In the genomic region with DNA sequence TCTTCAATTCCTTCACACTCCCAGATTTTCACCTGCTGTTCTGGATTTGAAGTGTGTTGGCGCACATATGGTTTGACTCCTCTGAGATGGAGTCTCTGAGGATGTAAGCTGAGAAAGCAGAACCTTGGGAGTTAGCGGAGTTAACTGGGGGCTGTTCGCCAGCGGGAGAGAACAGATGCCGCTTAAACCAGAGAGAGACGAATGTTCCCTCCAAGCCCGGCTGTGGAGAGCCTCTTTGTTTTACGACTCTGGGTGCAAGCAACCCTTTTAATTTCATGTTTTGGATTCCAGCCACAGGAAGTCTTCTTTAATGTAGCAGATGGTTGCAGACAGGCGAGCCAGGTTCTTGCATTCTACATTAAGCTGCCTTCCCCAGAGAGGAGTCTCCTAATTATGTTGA, we compare ENCODE assay signal across 8 mouse cellular contexts. TPM values are rescaled to one million over a fixed set of nuclear protein-coding genes. Genes with fewer than 3 reads are reported as not detected.
DNase-seq lines count a peak whose midpoint lies in the region; ATAC-seq and TF ChIP-seq lines count a peak whose summit lies in the region.

No protein-coding gene starts in this region.

- H3K9ac ChIP-seq in stomach, postnatal 0 days (ENCODE audit: low read length): no peak overlapping the region

- TF ChIP-seq CTCF in gastrocnemius, adult 2 months (IDR thresholded peaks at IDR 0.05): no peak
- TF ChIP-seq CTCF in stomach, postnatal 0 days (IDR thresholded peaks at IDR 0.05; ENCODE audit: low read depth): no peak

- no peak for ATAC-seq in stomach, postnatal 0 days (ENCODE audit: low FRiP score, low TSS enrichment)

- H3K9me3 ChIP-seq in forebrain, embryonic 10.5 days: no peaks in the 10 kb centered on the region
- H3K9me3 ChIP-seq in midbrain, embryonic 10.5 days (replicated peaks): no peaks in the 10 kb centered on the region
- no peaks in the 10 kb centered on the region for H3K9me3 ChIP-seq in stomach, postnatal 0 days (ENCODE audit: control insufficient read depth, low read length)

- peaks cover 39% of the 10 kb centered on the region for H3K4me1 ChIP-seq in forebrain, embryonic 10.5 days
- peaks cover 44% of the 10 kb centered on the region for H3K4me1 ChIP-seq in midbrain, embryonic 10.5 days
- H3K4me1 ChIP-seq in stomach, postnatal 0 days (replicated peaks; ENCODE audit: control insufficient read depth, insufficient read depth): peaks cover 2% of the 10 kb centered on the region; the same call in 1 of the 2 replicates

- WGBS in forebrain, embryonic 10.5 days: 47% methylated on average over 9 of the region's 9 CpGs
- 49% methylated on average over 9 of the region's 9 CpGs for WGBS in midbrain, embryonic 10.5 days
- WGBS in stomach, postnatal 0 days: 27% methylated on average over 9 of the region's 9 CpGs

- no peak overlapping the region for H3K4me3 ChIP-seq in gastrocnemius, adult 2 months
- no peak overlapping the region for H3K4me3 ChIP-seq in forebrain, embryonic 10.5 days
- no peak overlapping the region for H3K4me3 ChIP-seq in midbrain, embryonic 10.5 days
- H3K4me3 ChIP-seq in stomach, postnatal 0 days (ENCODE audit: low read depth, low read length): no peak overlapping the region

- H3K27me3 ChIP-seq in forebrain, embryonic 10.5 days (ENCODE audit: poor library complexity, severe bottlenecking): no peaks in the 10 kb centered on the region
- no peaks in the 10 kb centered on the region; the same call in 1 of the 2 replicates for H3K27me3 ChIP-seq in midbrain, embryonic 10.5 days (ENCODE audit: low read depth, poor library complexity, severe bottlenecking)
- H3K27me3 ChIP-seq in stomach, postnatal 0 days (ENCODE audit: control insufficient read depth, insufficient read depth, low read length): no peaks in the 10 kb centered on the region

- no peaks in the 10 kb centered on the region for H3K36me3 ChIP-seq in forebrain, embryonic 10.5 days (replicated peaks)
- H3K36me3 ChIP-seq in midbrain, embryonic 10.5 days: no peaks in the 10 kb centered on the region
- H3K36me3 ChIP-seq in stomach, postnatal 0 days (ENCODE audit: control insufficient read depth, insufficient read depth, low read length): no peaks in the 10 kb centered on the region

- 0 out of 2 replicates have a peak overlapping the region, but pooled peaks have one; percentile 12 for H3K4me2 ChIP-seq in stomach, postnatal 0 days (replicated peaks; ENCODE audit: low read depth)

- no peak for TF ChIP-seq EP300 in stomach, postnatal 0 days (optimal IDR thresholded peaks at IDR 0.05)

- H3K27ac ChIP-seq in gastrocnemius, adult 2 months: 0 out of 2 replicates have a peak overlapping the region, but pooled peaks have one; percentile 16
- H3K27ac ChIP-seq in forebrain, embryonic 10.5 days: peak overlapping the region; percentile 45
- H3K27ac ChIP-seq in midbrain, embryonic 10.5 days (replicated peaks): peak overlapping the region; percentile 67
- 0 out of 2 replicates have a peak overlapping the region, but pooled peaks have one; percentile 20 for H3K27ac ChIP-seq in stomach, postnatal 0 days (replicated peaks)

- peak; percentile 19 for DNase-seq in gastrocnemius, adult 2 months
- no peak for DNase-seq in gastrocnemius, adult 18-20 months (ENCODE audit: low spot score)
- DNase-seq in MN1 (ENCODE audit: low spot score): peak; percentile 72
- peak; percentile 24 for DNase-seq in forebrain, embryonic 10.5 days (ENCODE audit: extremely low spot score, low spot score)
- peak; percentile 60 for DNase-seq in kidney, postnatal 14 days
- DNase-seq in midbrain, embryonic 10.5 days (ENCODE audit: low spot score): peak; percentile 32
- no peak for DNase-seq in stomach, postnatal 0 days (ENCODE audit: low spot score)
- no peak for DNase-seq in ovary, postnatal 14 days (ENCODE audit: low spot score)

- intact Hi-C loops in gastrocnemius, adult 2 months (cut with DNase I): no loop called here

RNA-seq across cellular contexts. Expression of a gene that starts 4.4 kb away (rescaled TPM):
- 10 to 100 TPM; 24.4 to 24.5 TPM for total RNA-seq in gastrocnemius, adult 2 months (2021)
- total RNA-seq in gastrocnemius, adult 18-20 months (2021): 10 to 100 TPM; 18.2 to 24.3 TPM
- 35.7 and 36.1 TPM in 2 replicates for polyA plus RNA-seq in forebrain, embryonic 10.5 days (2016; fragmentation: Nextera tagmentation; extraction: Ambion mirVana)
- 30.6 and 35.9 TPM in 2 replicates for polyA plus RNA-seq in midbrain, embryonic 10.5 days (2016; fragmentation: Nextera tagmentation; extraction: Ambion mirVana)
- 9.4 and 10.3 TPM in 2 replicates for polyA plus RNA-seq in stomach, postnatal 0 days (2015; fragmentation: Nextera tagmentation; extraction: Ambion mirVana)

RNA-seq across cellular contexts. Expression of a gene that starts 55.2 kb away (rescaled TPM):
- not detected for total RNA-seq in gastrocnemius, adult 2 months (2021)
- total RNA-seq in gastrocnemius, adult 18-20 months (2021): not detected
- not detected in 2 replicates for polyA plus RNA-seq in forebrain, embryonic 10.5 days (2016; fragmentation: Nextera tagmentation; extraction: Ambion mirVana)
- not detected in 2 replicates for polyA plus RNA-seq in midbrain, embryonic 10.5 days (2016; fragmentation: Nextera tagmentation; extraction: Ambion mirVana)
- 0.97 and 1.5 TPM in 2 replicates for polyA plus RNA-seq in stomach, postnatal 0 days (2015; fragmentation: Nextera tagmentation; extraction: Ambion mirVana)

Comparison
In these comparisons a context has a peak if more than half of its experiments do, and no peak if none do; other contexts are left out.
1. DNase-seq: peak in gastrocnemius, adult 2 months (single experiment), MN1 (single experiment), forebrain, embryonic 10.5 days (single experiment), kidney, postnatal 14 days (single experiment) and midbrain, embryonic 10.5 days (single experiment); none in gastrocnemius, adult 18-20 months (single experiment), stomach, postnatal 0 days (single experiment) and ovary, postnatal 14 days (single experiment).
2. H3K27ac ChIP-seq: peak in every context shown above with its lines; median percentile 67 in midbrain, embryonic 10.5 days; 45 in forebrain, embryonic 10.5 days; 20 in stomach, postnatal 0 days; 16 in gastrocnemius, adult 2 months.